Mouse (Mus musculus): ENCODE data around the gene Arl3. TPM values are rescaled to one million over a fixed set of nuclear protein-coding genes. Genes with fewer than 3 reads are reported as not detected.
A peak's percentile ranks its signal among the peaks of the same experiment; 100 is the strongest.

The Arl3 gene
- polyA plus RNA-seq, 1 experiment from 2014 or later = 83.7 TPM

GRCm38 (mm10) chr19:46504822-46505417 is 68.1 kb downstream of the Arl3 start:
- WGBS = 45% methylated on average over 9 of the region's 9 CpGs
- Histone ChIP-seq H3K36me3 (ENCODE audit: control insufficient read depth, insufficient read depth, low read length) (peaks cover 48% of the 10 kb centered on the region), H3K9me3 (ENCODE audit: control insufficient read depth, low read length) (no peaks in the 10 kb centered on the region), H3K27me3 (replicated peaks; ENCODE audit: control insufficient read depth, insufficient read depth, low read length) (no peaks in the 10 kb centered on the region), H3K4me3 (ENCODE audit: low read depth, low read length) (peak overlapping the region; percentile 68), H3K9ac (ENCODE audit: low read depth, low read length) (peak overlapping the region; percentile 81), H3K4me1 (ENCODE audit: control insufficient read depth, insufficient read depth, low read length) (peaks cover 37% of the 10 kb centered on the region), H3K4me2 (ENCODE audit: low read depth, low read length) (peak overlapping the region; percentile 97), H3K27ac (replicated peaks; ENCODE audit: low read depth, low read length) (peak overlapping the region; percentile 99)
- ATAC-seq (ENCODE audit: low read depth) = no peak
- DNase-seq (ENCODE audit: low spot score) = no peak

GRCm38 (mm10) chr19:46504085-46504552 is 68.9 kb downstream of the Arl3 start:
- Histone ChIP-seq H3K4me1 (ENCODE audit: control insufficient read depth, insufficient read depth, low read length) (peaks cover 37% of the 10 kb centered on the region), H3K27me3 (replicated peaks; ENCODE audit: control insufficient read depth, insufficient read depth, low read length) (no peaks in the 10 kb centered on the region), H3K4me2 (ENCODE audit: low read depth, low read length) (peak overlapping the region; percentile 97), H3K27ac (replicated peaks; ENCODE audit: low read depth, low read length) (peak overlapping the region; percentile 99), H3K9ac (ENCODE audit: low read depth, low read length) (peak overlapping the region; percentile 81), H3K4me3 (ENCODE audit: low read depth, low read length) (peak overlapping the region; percentile 68), H3K36me3 (ENCODE audit: control insufficient read depth, insufficient read depth, low read length) (peaks cover 41% of the 10 kb centered on the region), H3K9me3 (ENCODE audit: control insufficient read depth, low read length) (no peaks in the 10 kb centered on the region)
- DNase-seq (ENCODE audit: low spot score) (peak; percentile 86), ATAC-seq (ENCODE audit: low read depth) (peak; percentile 1)
- 6% methylated on average over 4 of the region's 4 CpGs for WGBS

GRCm38 (mm10) chr19:46503351-46504084 is 69.5 kb downstream of the Arl3 start:
- Histone ChIP-seq H3K36me3 (ENCODE audit: control insufficient read depth, insufficient read depth, low read length) (peaks cover 35% of the 10 kb centered on the region), H3K4me2 (ENCODE audit: low read depth, low read length) (peak overlapping the region; percentile 97), H3K27ac (replicated peaks; ENCODE audit: low read depth, low read length) (peak overlapping the region; percentile 99), H3K4me1 (ENCODE audit: control insufficient read depth, insufficient read depth, low read length) (peaks cover 37% of the 10 kb centered on the region), H3K9ac (ENCODE audit: low read depth, low read length) (peak overlapping the region; percentile 81), H3K27me3 (replicated peaks; ENCODE audit: control insufficient read depth, insufficient read depth, low read length) (no peaks in the 10 kb centered on the region), H3K4me3 (ENCODE audit: low read depth, low read length) (peak overlapping the region; percentile 68), H3K9me3 (ENCODE audit: control insufficient read depth, low read length) (no peaks in the 10 kb centered on the region)
- DNase-seq (ENCODE audit: low spot score) = peak; percentile 95
- 1% methylated on average over 21 of the region's 21 CpGs for WGBS
- ATAC-seq (ENCODE audit: low read depth) = peak; percentile 48

GRCm38 (mm10) chr19:46502471-46503166 is 70.4 kb downstream of the Arl3 start:
- WGBS = under 1% methylated on average over 34 of the region's 53 CpGs
- Histone ChIP-seq H3K36me3 (ENCODE audit: control insufficient read depth, insufficient read depth, low read length) (peaks cover 26% of the 10 kb centered on the region), H3K9me3 (ENCODE audit: control insufficient read depth, low read length) (no peaks in the 10 kb centered on the region), H3K9ac (ENCODE audit: low read depth, low read length) (peak overlapping the region; percentile 81), H3K27ac (replicated peaks; ENCODE audit: low read depth, low read length) (peak overlapping the region; percentile 99), H3K27me3 (replicated peaks; ENCODE audit: control insufficient read depth, insufficient read depth, low read length) (no peaks in the 10 kb centered on the region), H3K4me1 (ENCODE audit: control insufficient read depth, insufficient read depth, low read length) (peaks cover 34% of the 10 kb centered on the region), H3K4me2 (ENCODE audit: low read depth, low read length) (peak overlapping the region; percentile 97), H3K4me3 (ENCODE audit: low read depth, low read length) (peak overlapping the region; percentile 68)
- ATAC-seq (ENCODE audit: low read depth) = peak; percentile 2; the same call in 1 of the 2 replicates
- peak; percentile 81 for DNase-seq (ENCODE audit: low spot score)

- ATAC-seq (ENCODE audit: low read depth) (no peak), DNase-seq (ENCODE audit: low spot score) (peak; percentile 72)
- no peaks in the 10 kb centered on the region for H3K27me3 ChIP-seq (replicated peaks; ENCODE audit: control insufficient read depth, insufficient read depth, low read length)
- H3K4me2 ChIP-seq (ENCODE audit: low read depth, low read length) = peak overlapping the region; percentile 97
- H3K27ac ChIP-seq (replicated peaks; ENCODE audit: low read depth, low read length) = peak overlapping the region; percentile 99
- peaks cover 20% of the 10 kb centered on the region for H3K36me3 ChIP-seq (ENCODE audit: control insufficient read depth, insufficient read depth, low read length)
- peak overlapping the region; percentile 68 for H3K4me3 ChIP-seq (ENCODE audit: low read depth, low read length)
- no peaks in the 10 kb centered on the region for H3K9me3 ChIP-seq (ENCODE audit: control insufficient read depth, low read length)
- H3K4me1 ChIP-seq (ENCODE audit: control insufficient read depth, insufficient read depth, low read length) = peaks cover 28% of the 10 kb centered on the region
- WGBS = 0% methylated on average over 8 of the region's 46 CpGs
- peak overlapping the region; percentile 81 for H3K9ac ChIP-seq (ENCODE audit: low read depth, low read length)
These were observed 70.9 kb downstream of the Arl3 start for GRCm38 (mm10) chr19:46502069-46502455.

GRCm38 (mm10) chr19:46501401-46502068 is 71.5 kb downstream of the Arl3 start, which contains the start of gene Trim8:
Gene Trim8 (plus strand): TSS chr19:46501702.
- H3K4me3 ChIP-seq (ENCODE audit: low read depth, low read length) = peak within 1 kb of the TSS; percentile 68
- H3K9me3 ChIP-seq (ENCODE audit: control insufficient read depth, low read length) = no peaks in the 10 kb centered on the region
- DNase-seq (ENCODE audit: low spot score) (peak; percentile 88), ATAC-seq (ENCODE audit: low read depth) (peak; percentile 37; the same call in 1 of the 2 replicates)
- peak within 1 kb of the TSS; percentile 99 for H3K27ac ChIP-seq (replicated peaks; ENCODE audit: low read depth, low read length)
- 0% methylated on average over 42 of the region's 64 CpGs for WGBS
- H3K4me1 ChIP-seq (ENCODE audit: control insufficient read depth, insufficient read depth, low read length) = peaks cover 23% of the 10 kb centered on the region
- peak within 1 kb of the TSS; percentile 97 for H3K4me2 ChIP-seq (ENCODE audit: low read depth, low read length)
- H3K36me3 ChIP-seq (ENCODE audit: control insufficient read depth, insufficient read depth, low read length) = peaks cover 16% of the 10 kb centered on the region
- H3K27me3 ChIP-seq (replicated peaks; ENCODE audit: control insufficient read depth, insufficient read depth, low read length) = no peaks in the 10 kb centered on the region
- H3K9ac ChIP-seq (ENCODE audit: low read depth, low read length) = peak within 1 kb of the TSS; percentile 81

- Histone ChIP-seq H3K4me1 (ENCODE audit: control insufficient read depth, insufficient read depth, low read length) (peaks cover 15% of the 10 kb centered on the region), H3K9me3 (ENCODE audit: control insufficient read depth, low read length) (no peaks in the 10 kb centered on the region), H3K4me3 (ENCODE audit: low read depth, low read length) (peak overlapping the region; percentile 68), H3K9ac (ENCODE audit: low read depth, low read length) (peak overlapping the region; percentile 81), H3K36me3 (ENCODE audit: control insufficient read depth, insufficient read depth, low read length) (peaks cover 9% of the 10 kb centered on the region), H3K4me2 (ENCODE audit: low read depth, low read length) (peak overlapping the region; percentile 97), H3K27me3 (replicated peaks; ENCODE audit: control insufficient read depth, insufficient read depth, low read length) (no peaks in the 10 kb centered on the region), H3K27ac (replicated peaks; ENCODE audit: low read depth, low read length) (peak overlapping the region; percentile 99)
- 1% methylated on average over 35 of the region's 50 CpGs for WGBS
- peak; percentile 86 for DNase-seq (ENCODE audit: low spot score)
- ATAC-seq (ENCODE audit: low read depth) = peak; percentile 9; the same call in 1 of the 2 replicates
These were observed 72.2 kb downstream of the Arl3 start for GRCm38 (mm10) chr19:46500581-46501341.
